Mouse (Mus musculus) neural tube, embryonic 14.5 days (tissue): ENCODE measurements around the gene Lgalsl. TPM values are rescaled to one million over a fixed set of nuclear protein-coding genes. Genes with fewer than 3 reads are reported as not detected.

ENCODE experiments used
- ATAC-seq: fragments of 200-750 bp; cut with Nextera tagmentation; 2 replicates; pipeline ENCODE4 v1.8.0; 2017; ENCODE audit warnings: low read depth, mild to moderate bottlenecking, moderate TSS enrichment, moderate library complexity
- H3K27ac ChIP-seq: fragments of 300-500 bp; sonication (generic); 2 replicates; pipeline ENCODE4 v1.5.1; 2014; ENCODE audit warnings: low read depth, mild to moderate bottlenecking, control low read depth, low read length, moderate library complexity, mixed read lengths
- H3K27me3 ChIP-seq: fragments of 300-500 bp; sonication (generic); 2 replicates; pipeline ENCODE4 v1.6.1; 2014; ENCODE audit warnings: low read length; ENCODE audit not compliant: control insufficient read depth, insufficient read depth
- H3K36me3 ChIP-seq: fragments of 300-500 bp; sonication (generic); 2 replicates; pipeline ENCODE4 v1.6.1; 2014; ENCODE audit warnings: low read length, mixed read lengths; ENCODE audit not compliant: control insufficient read depth, insufficient read depth
- H3K4me1 ChIP-seq: fragments of 300-500 bp; sonication (generic); 2 replicates; pipeline ENCODE4 v1.6.1; 2014; ENCODE audit warnings: low read length; ENCODE audit not compliant: control insufficient read depth, insufficient read depth
- H3K4me2 ChIP-seq: fragments of 300-500 bp; sonication (generic); 2 replicates; pipeline ENCODE4 v1.6.1; 2014; ENCODE audit warnings: mild to moderate bottlenecking, low read depth, low read length, control low read depth
- H3K4me3 ChIP-seq: fragments of 300-500 bp; sonication (generic); 2 replicates; pipeline ENCODE4 v1.5.1; 2014; ENCODE audit warnings: low read depth, low read length, control low read depth, mixed read lengths
- H3K9ac ChIP-seq: fragments of 300-500 bp; sonication (generic); replicated peaks from 2 replicates; pipeline ENCODE4 v1.6.1; 2014; ENCODE audit warnings: low read depth, mild to moderate bottlenecking, control low read depth, low read length, mixed read lengths
- H3K9me3 ChIP-seq: fragments of 300-500 bp; sonication (generic); 2 replicates; pipeline ENCODE4 v1.6.1; 2016; ENCODE audit warnings: low read length; ENCODE audit not compliant: control insufficient read depth
- WGBS: fragments of 180-500 bp; shearing (Covaris S2); extraction: QIAGEN DNeasy Blood & Tissue Kit; methylation state at CpG from one replicate; pipeline ENCODE4 v1.1.7; 2014; 5-methylcytosine and 5-hydroxymethylcytosine counted together
- polyA plus RNA-seq: library from polyadenylated mRNA; unstranded; fragments of >200 nt; fragmentation: Nextera tagmentation; extraction: Ambion mirVana; gene quantifications from 2 replicates; pipeline ENCODE4 v1.2.1, GENCODE M21; 2014

The Lgalsl gene
- polyA plus RNA-seq, 1 experiment from 2014 or later: 70.4 TPM

DNA sequence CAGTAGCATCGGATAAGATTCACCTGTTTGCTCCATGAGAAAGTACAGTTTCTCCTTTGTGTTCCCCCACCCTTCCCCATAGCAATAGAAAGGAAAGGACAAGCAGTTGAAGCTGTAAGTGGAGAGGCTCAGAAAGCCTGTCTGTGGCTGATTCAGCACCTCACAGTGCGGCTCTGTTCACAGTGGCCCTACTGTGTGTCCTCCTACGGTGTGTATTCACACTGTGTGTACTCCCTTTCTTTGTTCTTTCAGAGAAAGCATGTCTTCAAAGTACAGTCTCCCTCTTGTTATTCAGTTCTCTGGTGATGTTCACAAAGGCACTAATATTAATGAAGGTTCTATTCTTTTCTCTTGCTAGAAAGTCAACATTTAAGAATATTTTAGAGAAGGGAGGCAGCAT is 38.2 kb downstream of the Lgalsl start:
- no peak overlapping the region for H3K9ac ChIP-seq
- H3K4me2 ChIP-seq: no peak overlapping the region
- H3K27ac ChIP-seq: no peak overlapping the region
- whole genome bisulfite sequencing: 91% methylated on average over 3 of the region's 3 CpGs
- no peaks in the 10 kb centered on the region for H3K27me3 ChIP-seq
- no peak for ATAC-seq
- no peaks in the 10 kb centered on the region for H3K4me1 ChIP-seq
- no peaks in the 10 kb centered on the region for H3K36me3 ChIP-seq
- no peak overlapping the region for H3K4me3 ChIP-seq
- H3K9me3 ChIP-seq: no peaks in the 10 kb centered on the region

DNA sequence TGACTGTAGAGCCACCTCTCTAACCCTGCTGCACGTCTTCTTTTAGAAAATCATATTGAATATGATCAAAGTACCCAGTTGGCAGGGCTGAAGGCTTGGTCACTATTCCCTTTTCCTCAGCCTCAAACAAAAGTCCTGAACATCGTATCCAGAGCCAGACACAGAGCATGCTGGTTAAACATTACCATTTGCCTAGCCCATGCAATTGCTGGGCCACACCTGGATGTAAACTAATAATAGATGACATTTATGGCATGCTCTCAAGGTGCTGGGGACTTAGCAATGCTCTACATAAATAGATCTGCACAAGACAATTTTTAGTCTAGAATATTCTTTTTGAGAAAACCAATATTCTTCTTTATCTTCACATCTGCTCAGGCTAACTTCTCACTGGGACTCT is 39.5 kb downstream of the Lgalsl start:
- 78% methylated on average over 2 of the region's 2 CpGs for WGBS
- no peaks in the 10 kb centered on the region for H3K36me3 ChIP-seq
- no peak overlapping the region for H3K9ac ChIP-seq
- no peaks in the 10 kb centered on the region for H3K4me1 ChIP-seq
- H3K27ac ChIP-seq: no peak overlapping the region
- no peaks in the 10 kb centered on the region for H3K27me3 ChIP-seq
- no peaks in the 10 kb centered on the region for H3K9me3 ChIP-seq
- H3K4me3 ChIP-seq: no peak overlapping the region
- H3K4me2 ChIP-seq: no peak overlapping the region
- ATAC-seq: no peak

DNA sequence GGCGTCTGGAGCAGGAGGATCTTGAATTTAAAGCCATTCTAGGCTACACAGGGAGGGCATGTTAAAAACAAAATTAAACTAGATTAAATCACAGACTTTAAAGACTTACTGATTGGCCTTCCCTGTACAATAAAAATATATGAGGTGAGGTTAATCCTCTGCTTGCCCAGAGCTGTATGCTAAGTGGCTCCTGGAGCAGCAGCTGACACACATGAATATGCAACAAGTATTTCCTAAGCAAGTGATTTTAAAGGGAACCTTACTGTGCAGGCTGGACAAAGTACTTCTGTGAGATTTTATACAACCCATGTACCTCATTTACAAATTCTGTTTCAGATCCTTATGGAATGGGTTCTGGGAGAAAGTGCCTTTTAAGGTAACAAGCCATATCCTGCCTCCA is 41.8 kb downstream of the Lgalsl start:
- no peaks in the 10 kb centered on the region for H3K4me1 ChIP-seq
- H3K27ac ChIP-seq: no peak overlapping the region
- no peak overlapping the region for H3K9ac ChIP-seq
- no peak for ATAC-seq
- no peak overlapping the region for H3K4me2 ChIP-seq
- H3K27me3 ChIP-seq: no peaks in the 10 kb centered on the region
- no peak overlapping the region for H3K4me3 ChIP-seq
- H3K36me3 ChIP-seq: no peaks in the 10 kb centered on the region
- 38% methylated on average over 1 of the region's 1 CpGs for WGBS
- no peaks in the 10 kb centered on the region for H3K9me3 ChIP-seq

DNA sequence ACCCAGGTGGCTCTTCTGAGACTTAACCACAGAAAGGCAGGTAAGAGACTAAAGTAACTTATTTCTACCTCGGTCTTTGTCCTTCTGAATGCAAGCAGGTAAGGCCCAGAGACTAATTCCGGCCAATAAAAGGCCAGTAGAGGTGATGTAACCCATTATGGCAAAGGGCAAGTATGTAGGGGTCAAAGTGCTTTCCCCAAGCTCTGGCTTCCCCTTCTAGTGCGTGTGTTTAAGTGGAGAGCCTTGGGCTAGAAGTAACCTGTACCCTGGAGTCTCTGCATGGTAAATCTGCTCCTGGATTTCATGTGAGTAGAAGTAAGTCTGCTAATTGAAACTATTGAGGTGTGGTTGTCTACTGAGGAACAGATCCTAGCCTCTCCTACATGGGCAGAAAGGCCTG is 42.8 kb downstream of the Lgalsl start:
- H3K9me3 ChIP-seq: no peaks in the 10 kb centered on the region
- no peak overlapping the region for H3K4me3 ChIP-seq
- no peaks in the 10 kb centered on the region for H3K36me3 ChIP-seq
- H3K4me2 ChIP-seq: no peak overlapping the region
- 86% methylated on average over 3 of the region's 3 CpGs for WGBS
- H3K27ac ChIP-seq: no peak overlapping the region
- H3K27me3 ChIP-seq: no peaks in the 10 kb centered on the region
- no peaks in the 10 kb centered on the region for H3K4me1 ChIP-seq
- ATAC-seq: no peak
- H3K9ac ChIP-seq: no peak overlapping the region

DNA sequence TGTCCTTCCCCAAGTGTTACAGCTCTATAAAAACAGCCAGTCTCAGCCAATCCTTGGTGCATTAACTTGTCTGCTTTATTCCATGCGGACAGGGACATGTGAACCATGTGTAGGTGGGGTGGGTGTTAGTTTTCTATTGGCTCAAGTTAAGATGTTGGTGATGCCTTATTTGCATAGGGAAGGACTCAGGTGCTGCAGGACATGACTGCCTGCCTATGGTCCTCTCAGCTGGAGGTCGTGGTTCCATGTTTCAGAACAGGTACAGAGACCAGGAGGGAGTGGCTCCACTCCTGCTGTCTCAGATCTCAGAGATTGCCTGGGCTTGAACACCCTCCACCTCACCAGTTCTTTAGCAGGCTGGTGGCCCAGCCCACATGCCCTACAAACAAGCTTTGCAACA is 44.7 kb downstream of the Lgalsl start:
- no peak overlapping the region for H3K4me3 ChIP-seq
- no peaks in the 10 kb centered on the region for H3K36me3 ChIP-seq
- H3K9me3 ChIP-seq: no peaks in the 10 kb centered on the region
- H3K9ac ChIP-seq: no peak overlapping the region
- WGBS: 78% methylated on average over 2 of the region's 2 CpGs
- H3K4me1 ChIP-seq: no peaks in the 10 kb centered on the region
- no peak overlapping the region for H3K27ac ChIP-seq
- ATAC-seq: no peak
- no peaks in the 10 kb centered on the region for H3K27me3 ChIP-seq
- no peak overlapping the region for H3K4me2 ChIP-seq

DNA sequence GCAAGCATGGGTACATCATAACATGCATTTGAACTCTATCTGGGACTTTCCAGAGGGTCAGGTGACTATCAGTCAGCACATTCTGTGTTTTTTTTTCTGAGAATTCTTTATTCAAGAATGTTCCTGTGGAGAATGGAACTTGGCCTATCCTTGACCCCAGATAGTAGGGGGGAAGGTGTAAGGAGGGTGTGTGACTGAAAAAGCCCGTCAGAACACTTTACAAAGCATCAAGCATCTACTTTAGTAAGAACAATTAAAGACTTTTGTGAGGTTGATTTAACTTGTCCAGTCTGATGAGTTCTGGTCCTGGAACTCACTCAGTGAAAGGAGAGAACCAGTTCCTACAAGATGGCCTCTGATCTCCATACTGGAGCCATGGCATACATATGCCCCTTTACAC is 45.7 kb downstream of the Lgalsl start:
- no peak for ATAC-seq
- no peak overlapping the region for H3K9ac ChIP-seq
- no peaks in the 10 kb centered on the region for H3K36me3 ChIP-seq
- no peak overlapping the region for H3K4me3 ChIP-seq
- H3K4me1 ChIP-seq: no peaks in the 10 kb centered on the region
- 85% methylated on average over 1 of the region's 1 CpGs for WGBS
- no peak overlapping the region for H3K4me2 ChIP-seq
- no peaks in the 10 kb centered on the region for H3K27me3 ChIP-seq
- H3K9me3 ChIP-seq: no peaks in the 10 kb centered on the region
- no peak overlapping the region for H3K27ac ChIP-seq

DNA sequence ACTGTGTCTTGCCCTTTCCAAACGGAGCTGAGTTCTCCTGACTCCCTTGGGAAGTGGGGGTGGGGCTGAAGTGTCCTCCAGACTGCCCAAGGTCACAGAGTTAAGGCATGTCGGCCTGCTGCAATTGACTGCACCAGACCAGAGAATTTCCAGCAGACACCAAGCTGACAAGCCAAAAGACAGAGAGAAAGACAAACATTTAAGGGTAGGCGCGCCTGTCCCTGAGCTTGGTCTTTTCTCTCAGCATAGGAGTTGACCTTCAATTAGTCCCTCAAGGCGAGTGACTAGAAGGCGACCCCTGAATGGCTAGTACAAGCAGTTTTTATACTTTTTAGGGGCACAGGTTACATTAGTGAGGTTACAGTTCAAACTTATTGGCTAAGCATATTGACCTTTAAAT is 46.1 kb downstream of the Lgalsl start:
- H3K27me3 ChIP-seq: no peaks in the 10 kb centered on the region

DNA sequence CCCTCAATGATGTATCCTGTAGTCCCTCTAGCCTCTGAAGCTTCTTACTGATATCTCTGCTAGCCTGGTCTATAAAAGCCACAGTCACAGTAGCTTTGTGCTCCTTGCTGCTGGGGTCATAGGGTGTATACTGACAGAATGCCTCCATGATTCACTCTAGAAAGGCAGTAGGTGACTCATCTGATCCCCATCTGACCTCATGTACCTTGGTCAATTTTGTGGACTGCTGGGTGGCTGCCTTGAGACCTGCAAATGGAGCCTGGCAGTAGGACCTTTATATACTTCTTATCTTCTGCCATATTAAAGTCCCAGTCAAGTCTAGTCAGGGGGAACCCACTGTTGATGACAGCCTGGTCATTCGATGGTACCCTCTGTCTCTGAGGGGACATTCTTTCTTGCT is 47.4 kb downstream of the Lgalsl start:
- H3K36me3 ChIP-seq: no peaks in the 10 kb centered on the region
- WGBS: 96% methylated on average over 1 of the region's 1 CpGs

More for the DNA sequence above, 46.1 kb downstream of the Lgalsl start:
- Histone ChIP-seq H3K4me3 (no peak overlapping the region), H3K4me2 (no peak overlapping the region), H3K36me3 (no peaks in the 10 kb centered on the region), H3K9me3 (no peaks in the 10 kb centered on the region), H3K9ac (no peak overlapping the region), H3K27ac (no peak overlapping the region), H3K4me1 (no peaks in the 10 kb centered on the region)
- ATAC-seq: no peak
- WGBS: 87% methylated on average over 6 of the region's 6 CpGs

DNA sequence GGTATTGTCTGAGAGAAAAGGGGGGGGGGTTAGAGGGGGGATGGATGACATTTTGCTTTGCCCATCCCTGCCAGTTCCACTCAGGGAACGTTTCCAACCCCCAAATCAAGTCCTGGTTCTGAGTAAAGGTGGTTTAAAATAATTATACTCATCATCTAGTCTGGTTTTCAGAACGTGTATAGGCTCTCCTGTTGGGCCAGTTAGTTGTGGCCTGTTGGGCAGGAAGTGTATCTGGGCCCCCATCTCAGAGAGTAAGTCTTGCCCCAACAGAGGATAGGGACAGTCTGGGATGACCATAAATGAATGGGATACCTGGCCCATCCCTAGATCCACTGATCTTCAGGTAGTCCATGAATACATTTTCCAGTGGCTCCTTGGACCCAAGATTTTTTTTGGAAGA is 48.2 kb downstream of the Lgalsl start:
- H3K27ac ChIP-seq: no peak overlapping the region
- WGBS: 70% methylated on average over 2 of the region's 2 CpGs
- no peak for ATAC-seq

More for the DNA sequence above, 47.4 kb downstream of the Lgalsl start:
- Histone ChIP-seq H3K9ac (no peak overlapping the region), H3K27ac (no peak overlapping the region), H3K4me1 (no peaks in the 10 kb centered on the region), H3K4me2 (no peak overlapping the region), H3K9me3 (no peaks in the 10 kb centered on the region), H3K4me3 (no peak overlapping the region), H3K27me3 (no peaks in the 10 kb centered on the region)
- no peak for ATAC-seq

DNA sequence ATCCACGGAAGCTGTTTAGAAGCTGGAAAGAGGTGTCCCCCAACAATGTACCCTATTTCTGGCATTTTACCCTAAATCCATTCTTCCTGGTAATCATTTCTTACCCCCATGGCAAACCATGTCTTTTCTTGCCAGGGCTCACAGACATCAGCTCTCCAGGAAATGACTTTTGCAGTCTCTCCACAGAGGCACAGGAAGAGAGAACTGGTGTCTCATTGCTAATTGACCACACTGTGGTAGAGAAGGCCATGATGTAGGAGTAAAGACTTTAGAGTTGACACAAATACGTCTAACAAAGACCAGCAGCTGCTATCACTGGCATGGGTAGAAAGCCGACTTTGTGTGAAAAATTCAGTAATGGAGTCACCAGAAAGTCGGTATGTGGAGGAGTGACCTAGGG is 50.5 kb downstream of the Lgalsl start:
- no peak overlapping the region for H3K9ac ChIP-seq
- no peak for ATAC-seq
- 91% methylated on average over 4 of the region's 4 CpGs for WGBS
- no peak overlapping the region for H3K27ac ChIP-seq
- no peaks in the 10 kb centered on the region for H3K36me3 ChIP-seq
- no peaks in the 10 kb centered on the region for H3K9me3 ChIP-seq
- H3K4me2 ChIP-seq: no peak overlapping the region
- no peak overlapping the region for H3K4me3 ChIP-seq
- H3K27me3 ChIP-seq: no peaks in the 10 kb centered on the region
- no peaks in the 10 kb centered on the region for H3K4me1 ChIP-seq

More for the DNA sequence above, 48.2 kb downstream of the Lgalsl start:
- no peak overlapping the region for H3K9ac ChIP-seq
- H3K4me1 ChIP-seq: no peaks in the 10 kb centered on the region
- H3K27me3 ChIP-seq: no peaks in the 10 kb centered on the region
- H3K4me3 ChIP-seq: no peak overlapping the region
- no peaks in the 10 kb centered on the region for H3K9me3 ChIP-seq
- no peak overlapping the region for H3K4me2 ChIP-seq
- H3K36me3 ChIP-seq: no peaks in the 10 kb centered on the region
